Mouse (Mus musculus) CD8-positive naive resting alpha-beta T cell, adult 2 months (primary cell): ENCODE results near the gene Ywhag.

ENCODE experiments used
- DNase-seq, 2 experiments: peaks; one replicate each; pipeline ENCODE4 v3.0.0; 2022; ENCODE audit warnings: low read depth in 2 of 2, low spot score in 2 of 2

Ywhag gene

GRCm38 (mm10) chr5:135914156-135914555 is 20.3 kb downstream of the Ywhag start:
- DNase-seq = no peak

DNA sequence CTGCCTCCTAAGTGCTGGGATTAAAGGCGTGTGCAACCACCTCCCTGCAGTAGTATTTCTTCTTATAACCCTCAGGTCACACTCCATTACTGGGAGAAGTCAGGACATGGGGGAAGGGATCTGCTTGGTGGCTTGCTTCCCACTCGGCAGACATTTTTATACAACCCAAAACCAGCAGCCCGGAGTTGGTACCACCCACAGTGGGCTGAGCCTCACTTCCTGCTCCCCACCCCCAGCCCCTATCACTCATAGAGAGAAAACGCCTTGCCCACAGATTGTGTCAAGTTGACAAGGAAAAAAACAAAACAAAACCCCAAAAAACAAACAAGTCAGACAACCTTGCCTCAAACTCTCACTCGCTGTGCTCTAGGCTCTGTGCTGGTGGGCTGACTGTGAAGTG is 21.2 kb downstream of the Ywhag start:
- no peak for DNase-seq

GRCm38 (mm10) chr5:135911633-135912220 is 22.7 kb downstream of the Ywhag start:
- DNase-seq = no peak

- no peak for DNase-seq
Observed at GRCm38 (mm10) chr5:135910813-135911212, 23.6 kb downstream of the Ywhag start.

GRCm38 (mm10) chr5:135909646-135910045 is 24.8 kb downstream of the Ywhag start:
- no peak for DNase-seq

DNA sequence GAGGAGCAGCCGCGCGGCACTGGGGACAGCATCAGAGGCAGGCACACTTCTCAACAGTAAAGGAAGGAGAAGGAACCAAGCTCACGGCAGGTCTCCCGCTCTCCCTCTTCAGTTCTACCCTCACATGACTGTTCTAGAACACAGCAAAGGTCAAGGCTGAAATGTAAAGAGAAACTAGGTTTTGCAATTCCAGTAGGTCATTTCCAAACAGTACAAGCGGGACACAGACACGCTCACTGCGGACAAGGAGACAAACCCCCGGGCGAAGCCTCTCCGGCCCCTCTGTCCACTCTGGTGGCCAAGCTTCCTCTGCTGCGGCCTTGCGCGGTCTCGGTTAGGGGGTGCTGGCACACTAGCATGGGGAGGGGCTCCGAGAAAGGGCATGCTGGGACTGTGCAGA is 25.4 kb downstream of the Ywhag start:
- no peak for DNase-seq

DNA sequence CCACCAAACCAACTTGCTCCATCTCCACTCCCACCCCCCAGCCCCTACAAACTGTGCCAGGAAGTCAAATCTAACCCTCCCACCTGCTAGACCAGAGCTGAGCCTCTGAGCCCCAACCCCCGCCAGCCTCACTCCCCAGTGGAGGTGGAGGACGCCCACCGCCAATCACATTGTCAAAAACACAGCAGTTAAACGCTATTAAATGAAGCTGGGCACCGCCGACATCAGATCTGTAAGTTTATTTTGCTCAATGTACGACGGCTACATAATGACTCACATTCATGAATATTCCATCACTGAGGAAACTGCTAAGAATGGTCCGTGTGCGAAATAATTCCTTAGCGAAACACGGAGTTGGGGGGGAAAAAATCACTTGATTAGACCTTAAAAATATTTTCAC is 26.2 kb downstream of the Ywhag start:
- DNase-seq = no peak

DNA sequence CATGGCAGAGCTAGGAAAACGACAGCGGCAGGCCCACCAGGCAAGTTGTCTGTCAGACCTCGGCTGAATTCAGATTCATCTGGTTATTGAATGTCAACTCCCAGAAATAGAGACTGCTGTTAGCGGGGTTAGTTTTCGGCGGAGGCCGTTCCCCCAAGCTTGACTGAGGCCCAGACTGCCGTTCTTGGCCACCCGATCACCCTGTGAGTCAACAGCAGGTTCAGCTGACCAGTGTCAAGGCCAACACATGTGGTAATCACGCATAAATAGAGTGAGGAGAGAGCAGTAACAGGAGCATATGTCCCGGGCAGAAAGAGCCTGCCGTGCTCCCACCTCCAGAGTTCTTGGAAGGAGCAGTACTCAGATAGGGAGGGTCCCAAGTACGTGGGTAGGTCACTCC is 27.2 kb downstream of the Ywhag start:
- DNase-seq = no peak

DNA sequence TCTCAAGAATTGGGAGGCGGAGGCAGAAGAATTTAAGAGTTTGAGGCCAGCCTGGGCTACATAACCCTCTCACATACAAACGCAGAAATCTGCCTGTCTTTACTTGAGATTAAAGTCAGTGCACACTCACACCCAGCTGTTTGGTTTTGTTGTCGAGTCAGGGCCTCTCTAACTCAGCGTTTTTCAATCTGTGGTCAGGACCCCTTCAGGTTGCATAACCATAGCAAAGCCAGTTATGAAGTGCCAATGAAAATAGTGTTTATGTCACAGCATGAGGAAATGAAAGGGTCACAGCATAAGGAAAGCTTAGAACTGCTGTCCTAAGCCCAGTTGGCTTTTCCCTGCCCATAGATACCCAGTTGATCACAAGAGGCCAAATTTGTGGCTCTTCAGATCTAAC is 27.6 kb downstream of the Ywhag start:
- no peak for DNase-seq

- DNase-seq = no peak
Observed at GRCm38 (mm10) chr5:135905320-135906225, 28.8 kb downstream of the Ywhag start.

DNA sequence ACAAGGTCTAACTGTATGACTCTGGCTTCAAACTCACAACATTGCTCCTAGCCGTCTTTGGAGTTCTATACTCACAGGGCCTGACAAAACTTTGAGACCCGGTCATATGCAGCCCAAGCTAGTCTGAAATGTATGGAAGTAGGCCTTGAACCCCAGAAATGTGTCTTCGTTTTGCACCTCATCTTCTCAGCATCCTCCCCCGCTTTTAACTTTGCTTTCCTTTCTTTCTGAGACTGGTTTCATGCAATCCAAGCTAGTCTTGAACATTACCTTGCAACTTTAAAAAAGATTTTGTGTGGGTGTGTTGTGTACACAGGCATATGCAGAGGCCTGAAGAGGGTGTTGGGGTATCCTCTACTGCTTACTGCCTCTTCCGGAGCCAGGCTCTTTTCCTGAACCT is 30.2 kb downstream of the Ywhag start:
- no peak for DNase-seq

DNA sequence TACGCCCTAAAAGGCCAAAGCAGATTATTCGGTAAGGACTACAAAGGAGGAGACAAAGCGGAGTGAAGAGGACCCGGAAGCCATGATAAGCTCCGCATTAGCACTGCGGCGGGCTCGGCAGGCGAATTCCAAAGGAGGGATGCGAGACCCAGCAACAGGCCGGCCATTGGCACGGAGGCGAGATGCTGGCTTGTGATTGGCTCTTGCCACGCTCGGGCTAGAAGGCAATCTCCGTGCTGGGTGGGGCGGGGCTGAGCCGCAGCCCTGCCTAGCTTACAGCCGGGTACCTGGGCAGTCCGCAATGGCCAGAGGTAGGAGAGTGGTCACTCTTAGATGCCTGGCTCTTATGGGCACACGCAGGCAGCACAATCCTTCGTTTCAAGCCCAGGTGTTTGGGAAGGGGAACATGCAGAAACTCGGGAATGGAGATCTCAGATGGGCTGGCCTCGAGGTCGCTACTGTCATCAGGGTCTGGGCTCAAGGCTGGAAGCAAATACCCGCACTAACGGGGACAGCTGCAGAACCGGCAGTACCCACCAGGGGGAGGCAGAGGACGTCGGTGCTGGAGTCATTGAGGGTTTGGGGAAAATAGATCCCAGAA is 30.8 kb downstream of the Ywhag start:
- peak; percentile 56 to 65 for DNase-seq

DNA sequence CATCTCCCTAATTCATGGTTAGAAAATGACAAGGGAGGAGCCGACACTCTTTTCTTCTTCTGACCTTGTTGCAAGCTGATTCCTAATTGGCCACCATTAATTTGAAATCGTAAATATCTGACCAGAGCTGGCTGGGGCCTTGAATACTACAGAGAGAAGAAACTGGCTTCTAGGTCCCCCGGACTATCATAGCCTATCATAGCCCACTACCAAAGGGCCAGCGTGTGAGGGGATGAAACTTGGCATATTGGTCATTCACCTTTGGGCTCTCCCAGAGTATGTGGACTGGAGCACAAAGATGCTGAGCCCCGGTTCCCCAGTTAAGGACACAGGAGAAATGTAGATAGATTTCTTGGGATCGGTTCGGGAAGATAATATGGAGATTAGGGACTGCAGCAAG is 31.4 kb downstream of the Ywhag start:
- no peak for DNase-seq

DNA sequence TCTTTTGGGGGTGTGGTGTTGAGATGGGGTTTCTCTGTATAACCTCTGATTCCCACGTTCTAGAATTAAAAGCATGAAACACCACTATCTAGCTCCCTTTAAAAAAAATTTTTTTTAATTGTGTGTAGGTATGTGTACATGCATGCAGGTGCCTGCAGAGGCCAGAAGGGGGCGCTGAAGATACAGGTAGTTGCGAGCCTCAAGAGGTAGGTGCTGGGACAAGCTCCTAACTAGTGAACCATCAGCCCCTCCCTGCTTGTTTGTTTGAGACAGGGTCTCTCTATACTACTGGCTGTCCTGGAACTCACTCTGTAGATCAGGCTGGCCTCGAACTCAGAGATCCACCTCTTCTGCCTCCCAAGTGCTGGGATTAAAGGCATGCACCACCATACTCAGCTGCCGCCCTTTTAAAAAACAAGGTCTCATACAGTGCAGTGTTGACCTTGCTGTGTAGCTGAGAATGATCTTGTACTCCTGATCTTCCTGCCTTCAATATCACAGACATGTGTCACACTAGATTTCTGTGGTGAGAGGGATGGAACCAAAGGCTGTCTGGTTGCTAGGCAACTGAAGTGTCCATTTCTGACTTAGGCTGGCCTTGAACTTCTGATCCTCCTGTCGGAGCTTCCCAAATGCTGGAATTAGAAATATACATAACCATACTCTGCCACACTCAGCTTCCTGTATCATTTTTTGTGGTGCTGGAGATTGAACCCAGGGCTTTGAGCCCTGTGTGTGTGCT is 32.9 kb downstream of the Ywhag start:
- DNase-seq = no peak

- DNase-seq = no peak
Observed at GRCm38 (mm10) chr5:135900701-135901100, 33.7 kb downstream of the Ywhag start.

DNA sequence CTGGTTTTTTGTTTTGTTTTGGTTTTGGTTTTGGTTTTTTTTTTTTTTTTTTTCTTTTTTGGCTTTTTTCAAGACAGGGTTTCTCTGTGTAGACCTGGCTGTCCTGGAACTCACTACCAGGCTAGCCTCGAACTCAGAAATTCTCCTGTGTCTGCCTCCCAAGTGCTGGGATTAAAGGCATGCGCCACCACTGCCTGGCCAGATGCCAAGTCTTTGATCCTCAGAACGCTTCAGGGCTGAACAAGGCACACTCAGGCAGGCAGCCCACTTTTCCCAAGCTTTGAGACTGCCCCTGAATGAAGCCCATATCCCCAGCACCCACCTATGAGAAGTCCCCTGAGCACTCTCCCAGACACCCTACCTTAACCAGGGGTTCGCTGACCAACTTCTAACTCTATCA is 34.6 kb downstream of the Ywhag start:
- DNase-seq = no peak

- no peak for DNase-seq
Observed at GRCm38 (mm10) chr5:135898995-135899394, 35.4 kb downstream of the Ywhag start.

- DNase-seq = peak; percentile 28 to 56
Observed at GRCm38 (mm10) chr5:135898028-135898427, 36.4 kb downstream of the Ywhag start.

DNA sequence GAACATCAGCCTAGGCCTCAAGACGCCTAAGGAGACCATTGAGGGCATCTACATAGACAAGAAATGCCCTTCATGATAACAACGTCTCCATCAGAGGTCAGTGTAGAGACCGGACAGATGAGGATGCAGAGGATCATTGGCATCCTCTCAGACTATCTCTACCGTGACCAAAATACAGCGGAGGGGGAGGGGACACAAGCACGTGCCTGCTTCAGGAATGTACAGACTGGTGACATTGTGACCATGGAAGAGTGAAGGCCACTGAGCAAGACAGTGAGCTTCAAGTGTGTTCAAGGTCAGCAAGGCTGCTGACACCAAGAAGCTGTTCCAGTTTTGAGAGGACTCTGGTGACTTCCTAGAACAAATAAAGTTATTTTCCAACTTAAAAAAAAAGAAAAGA is 39.5 kb downstream of the Ywhag start:
- no peak for DNase-seq

GRCm38 (mm10) chr5:135892589-135893351 is 41.6 kb downstream of the Ywhag start:
- no peak for DNase-seq

- DNase-seq = no peak
Observed at GRCm38 (mm10) chr5:135890920-135891319, 43.5 kb downstream of the Ywhag start.
